Mouse (Mus musculus) Patski (cell line): ENCODE data around the gene Hapln2. TPM values are rescaled to one million over a fixed set of nuclear protein-coding genes. Genes with fewer than 3 reads are reported as not detected.

Experiments used
- ATAC-seq: fragments of 100-300 bp; one replicate; pipeline ENCODE4 v1.8.0; 2021
- CTCF ChIA-PET: fragments of 350-600 bp; sonication (Branson Sonifier 250); formaldehyde crosslinking; loops from one replicate; lab custom pipeline; 2022; ENCODE audit warnings: inconsistent platforms; lab: Charles Lee
- POLR2A ChIA-PET: fragments of 350-600 bp; sonication (Branson Sonifier 250); formaldehyde crosslinking; loops from one replicate; lab custom pipeline; 2022; ENCODE audit warnings: antibody characterized with exemption, inconsistent platforms; lab: Charles Lee
- DNase-seq: peaks from one replicate; pipeline ENCODE4 v3.0.0-alpha.2; 2011; ENCODE audit warnings: low read depth, low spot score
- H3K27me3 ChIP-seq: fragments of 371-371 bp; one replicate; pipeline ENCODE4 v1.5.1; 2021
- CTCF ChIP-seq: fragments of 100-300 bp; IDR thresholded peaks from one replicate; pipeline ENCODE4 v1.5.1; 2021
- in situ Hi-C: fragments of 300-500 bp; cut with MboI; formaldehyde crosslinking; loops from 3 replicates; pipeline ENCODE4 v1.11.1; 2018; ENCODE audit warnings: low pct_unique_long_range_greater_than_20kb, mixed read lengths
- polyA plus RNA-seq: library from polyadenylated mRNA; unstranded; gene quantifications from one replicate; pipeline ENCODE4 v1.2.3, GENCODE M21; 2021

The Hapln2 gene
- 0.32 TPM for polyA plus RNA-seq

- no peak for ATAC-seq
- POLR2A ChIA-PET, result no interaction called here
- DNase-seq, result no peak
- H3K27me3 ChIP-seq, result peaks cover 37% of the 10 kb centered on the region
- no peak for TF ChIP-seq CTCF
- in situ Hi-C loops, result no loop called here
- CTCF ChIA-PET, result interaction anchor here (0.9 to 1.8 kb wide), 9 partner anchors 9 to 58 kb away, joined by 3 to 5 read pairs (median 3); partner anchors contain the start of gene Gpatch4
Measured at GRCm38 (mm10) chr3:88027434-88028186, at the start of gene Hapln2. Gene Hapln2 (minus strand): TSS chr3:88027583.

GRCm38 (mm10) chr3:88074766-88075165 lies 47.4 kb upstream of the Hapln2 start:
- no peak for TF ChIP-seq CTCF
- ChIA-PET CTCF (interaction anchor here (0.9 to 8.5 kb wide), 2 partner anchors 66 to 88 kb away, joined by 7 to 67 read pairs; no protein-coding TSS in a partner anchor), POLR2A (no interaction called here)
- peaks cover 4% of the 10 kb centered on the region for H3K27me3 ChIP-seq
- in situ Hi-C loops, result loop anchor here (10.0 kb wide), 1 partner anchor 140 kb away; the partner anchor contains the start of genes Isg20l2 and Rrnad1
- DNase-seq, result no peak
- ATAC-seq, result no peak

DNA sequence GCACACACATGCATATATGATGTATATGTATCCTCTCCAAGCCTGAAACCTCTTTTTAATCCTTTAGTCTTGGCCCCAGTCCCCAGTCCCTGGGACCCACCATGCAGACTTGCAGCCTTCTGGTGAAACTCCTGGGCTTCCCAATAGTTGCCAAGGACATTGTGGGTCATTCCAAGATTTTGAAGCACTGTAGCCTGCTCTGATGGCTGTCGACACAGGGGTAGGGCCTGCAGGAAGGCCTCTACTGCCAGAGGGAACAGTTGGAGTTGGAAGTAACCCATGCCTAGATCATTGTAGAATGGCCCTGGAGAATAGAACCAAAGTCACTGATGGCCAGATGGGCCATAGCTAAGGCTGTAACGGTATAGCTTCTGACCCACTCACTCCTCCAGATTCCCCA lies 47.0 kb upstream of the Hapln2 start:
- ChIA-PET POLR2A (no interaction called here), CTCF (interaction anchor here (0.9 to 8.5 kb wide), 2 partner anchors 65 to 87 kb away, joined by 7 to 67 read pairs; no protein-coding TSS in a partner anchor)
- TF ChIP-seq CTCF, result no peak
- H3K27me3 ChIP-seq, result peaks cover 4% of the 10 kb centered on the region
- ATAC-seq, result no peak
- in situ Hi-C loops, result loop anchor here (10.0 kb wide), 1 partner anchor 140 kb away; the partner anchor contains the start of genes Isg20l2 and Rrnad1
- no peak for DNase-seq

GRCm38 (mm10) chr3:88073631-88074030 lies 46.2 kb upstream of the Hapln2 start:
- ChIA-PET POLR2A (no interaction called here), CTCF (interaction anchor here (2.1 to 8.5 kb wide), 2 partner anchors 65 to 87 kb away, joined by 4 to 67 read pairs; no protein-coding TSS in a partner anchor)
- DNase-seq (no peak), ATAC-seq (no peak)
- no peak for TF ChIP-seq CTCF
- in situ Hi-C loops, result loop anchor here (10.0 kb wide), 1 partner anchor 139 kb away; the partner anchor contains the start of genes Isg20l2 and Rrnad1
- H3K27me3 ChIP-seq, result peaks cover 4% of the 10 kb centered on the region

DNA sequence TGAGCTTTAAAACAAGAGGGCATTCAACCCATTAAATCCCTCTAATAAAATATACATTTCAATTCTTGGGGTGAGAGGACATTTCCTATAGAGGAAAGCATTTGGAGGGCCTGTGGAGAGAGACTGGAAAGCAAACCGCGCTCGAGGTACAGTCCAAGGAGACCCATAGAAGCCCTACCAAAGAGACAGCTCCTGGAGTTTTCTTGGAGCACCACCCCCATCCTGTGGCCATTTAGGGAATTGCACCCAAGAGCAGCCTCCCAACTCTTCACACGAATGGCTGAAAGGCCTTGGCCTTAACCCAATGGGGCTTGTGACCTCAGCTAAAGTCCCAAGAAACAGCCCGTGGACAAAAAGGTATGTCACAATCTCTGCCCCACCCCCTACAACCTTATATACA lies 44.4 kb upstream of the Hapln2 start:
- peaks cover 4% of the 10 kb centered on the region for H3K27me3 ChIP-seq
- DNase-seq (no peak), ATAC-seq (peak; percentile 61)
- no peak for TF ChIP-seq CTCF
- ChIA-PET POLR2A (interaction anchor here (1.0 kb wide), 1 partner anchor 131 kb away, joined by 3 read pairs; no protein-coding TSS in a partner anchor), CTCF (interaction anchor here (1.0 to 8.5 kb wide), 19 partner anchors 9 to 152 kb away, joined by 3 to 67 read pairs (median 3); partner anchors contain the start of genes Bcan, Gpatch4, Hapln2 and Iqgap3)
- in situ Hi-C loops, result loop anchor here (10.0 kb wide), 1 partner anchor 137 kb away; the partner anchor contains the start of genes Isg20l2 and Rrnad1

DNA sequence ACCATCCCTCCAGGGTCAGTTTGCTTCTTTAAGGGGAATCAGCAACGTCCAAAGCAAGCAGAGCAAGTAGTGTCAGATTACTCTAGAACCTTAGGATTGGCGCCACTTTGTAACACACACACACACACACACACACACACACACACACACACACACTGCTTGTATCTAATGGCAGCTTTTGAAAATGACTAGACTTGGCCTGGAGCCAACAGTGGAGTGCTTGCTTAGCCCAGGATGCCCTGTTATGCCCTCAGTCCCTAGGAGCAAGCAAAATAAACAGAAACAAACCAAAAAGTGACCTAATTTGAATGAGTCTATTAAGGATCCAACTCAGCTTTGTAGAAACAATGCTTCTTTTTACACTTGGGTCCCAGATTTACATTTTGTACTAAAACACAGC lies 41.0 kb upstream of the Hapln2 start:
- POLR2A ChIA-PET, result interaction anchor here (0.9 kb wide), 1 partner anchor 9 kb away, joined by 3 read pairs; no protein-coding TSS in a partner anchor
- no peak for TF ChIP-seq CTCF
- DNase-seq, result no peak

DNA sequence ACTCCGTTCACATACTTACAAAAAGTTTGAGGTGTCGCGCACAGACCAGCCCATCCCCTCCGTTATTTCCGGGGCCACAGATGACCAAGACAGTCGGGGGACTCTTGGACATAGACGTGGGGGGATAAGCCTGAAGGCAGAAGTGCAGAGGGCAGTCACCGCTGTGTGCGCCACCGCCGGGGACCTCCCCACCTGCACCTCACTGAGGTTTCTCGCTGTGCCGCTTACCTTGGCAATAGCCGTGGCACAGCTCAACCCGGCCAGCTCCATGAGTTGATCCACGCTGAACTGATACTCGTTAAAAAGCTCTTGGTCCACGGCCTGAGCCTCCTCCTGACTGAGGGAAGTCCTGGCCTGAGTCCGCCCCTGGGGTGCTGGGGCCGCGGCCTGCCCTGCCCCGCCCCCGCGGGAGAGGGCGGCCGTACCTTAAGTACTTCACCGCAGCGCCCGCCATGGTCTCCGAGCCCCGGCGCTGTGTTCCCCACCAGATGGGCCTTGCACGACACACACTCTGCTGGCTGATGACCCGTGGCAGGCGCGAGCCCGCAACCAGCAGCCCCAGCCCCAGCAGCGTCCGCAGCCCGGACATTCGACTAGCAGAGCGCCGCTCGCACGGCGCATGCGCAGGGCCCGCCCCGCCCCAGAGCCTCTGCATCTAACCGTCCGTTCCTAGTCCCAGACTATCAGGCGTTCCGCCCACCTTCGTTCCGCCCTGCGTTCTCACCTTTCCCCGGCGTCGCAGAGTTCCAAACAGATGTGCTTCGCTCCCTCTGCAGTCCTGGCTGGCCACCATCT lies 30.7 kb upstream of the Hapln2 start, which contains the start of gene Naxe:
TSS of gene Naxe (minus strand) at position 594 of the 795 bp plus-strand sequence.
- TF ChIP-seq CTCF, result no peak
- in situ Hi-C loops, result no loop called here
- CTCF ChIA-PET, result interaction anchor here (1.2 to 1.8 kb wide), 2 partner anchors 11 to 71 kb away, joined by 3 to 4 read pairs; no protein-coding TSS in a partner anchor
- DNase-seq (peak; percentile 73), ATAC-seq (peak; percentile 73)
- POLR2A ChIA-PET, result no interaction called here
- H3K27me3 ChIP-seq, result no peaks in the 10 kb centered on the region

More for the DNA sequence above, 41.0 kb upstream of the Hapln2 start:
- in situ Hi-C loops, result loop anchor here (10.0 kb wide), 1 partner anchor 54 kb away; no protein-coding TSS in a partner anchor
- no peaks in the 10 kb centered on the region for H3K27me3 ChIP-seq
- CTCF ChIA-PET, result interaction anchor here (0.8 to 8.5 kb wide), 7 partner anchors 11 to 97 kb away, joined by 3 to 67 read pairs (median 3); partner anchors contain the start of genes Hapln2, Iqgap3 and Nes
- no peak for ATAC-seq

GRCm38 (mm10) chr3:88057030-88057429 lies 29.6 kb upstream of the Hapln2 start:
- CTCF ChIA-PET, result interaction anchor here (1.2 to 1.8 kb wide), 2 partner anchors 12 to 70 kb away, joined by 3 to 4 read pairs; no protein-coding TSS in a partner anchor
- in situ Hi-C loops, result no loop called here
- DNase-seq (no peak), ATAC-seq (no peak)
- POLR2A ChIA-PET, result no interaction called here
- no peaks in the 10 kb centered on the region for H3K27me3 ChIP-seq
- no peak for TF ChIP-seq CTCF

GRCm38 (mm10) chr3:88049532-88049931 lies 22.1 kb upstream of the Hapln2 start:
- no peak for DNase-seq
- POLR2A ChIA-PET, result interaction anchor here (0.6 kb wide), 1 partner anchor 11 kb away, joined by 3 read pairs; no protein-coding TSS in a partner anchor
- H3K27me3 ChIP-seq, result no peaks in the 10 kb centered on the region
- in situ Hi-C loops, result no loop called here
- ATAC-seq, result no peak
- no peak for TF ChIP-seq CTCF
- CTCF ChIA-PET, result interaction anchor here (0.9 to 1.5 kb wide), 5 partner anchors 8 to 32 kb away, joined by 3 to 5 read pairs (median 3); no protein-coding TSS in a partner anchor
